Mouse (Mus musculus): ENCODE data around the gene Aspscr1. TPM values are rescaled to one million over a fixed set of nuclear protein-coding genes. Genes with fewer than 3 reads are reported as not detected.

The Aspscr1 gene
- polyA plus RNA-seq, 1 experiment from 2014 or later = 103 TPM

GRCm38 (mm10) chr11:120629341-120629730, 43.4 kb upstream of the Aspscr1 start:
- peaks cover 9% of the 10 kb centered on the region; the same call in 1 of the 2 replicates for H3K36me3 ChIP-seq (ENCODE audit: control insufficient read depth, insufficient read depth, low read length)
- peak overlapping the region; percentile 83 for H3K27ac ChIP-seq (ENCODE audit: low read depth, low read length)
- H3K4me1 ChIP-seq (ENCODE audit: control insufficient read depth, insufficient read depth, low read length) = peaks cover 47% of the 10 kb centered on the region
- peak overlapping the region; percentile 91 for H3K4me2 ChIP-seq
- no peak overlapping the region for H3K9ac ChIP-seq (ENCODE audit: low read depth, low read length)
- H3K9me3 ChIP-seq (replicated peaks; ENCODE audit: control insufficient read depth, low read length) = no peaks in the 10 kb centered on the region
- no peak for ATAC-seq (replicated peaks; ENCODE audit: insufficient number of reproducible peaks, low FRiP score, low TSS enrichment)
- H3K27me3 ChIP-seq (ENCODE audit: control insufficient read depth, insufficient read depth, low read length) = no peaks in the 10 kb centered on the region
- H3K4me3 ChIP-seq (ENCODE audit: low read depth, low read length) = peak overlapping the region; percentile 92; the same call in 1 of the 2 replicates
- WGBS (ENCODE audit: insufficient replicate concordance) = 74% methylated on average over 23 of the region's 23 CpGs

DNA sequence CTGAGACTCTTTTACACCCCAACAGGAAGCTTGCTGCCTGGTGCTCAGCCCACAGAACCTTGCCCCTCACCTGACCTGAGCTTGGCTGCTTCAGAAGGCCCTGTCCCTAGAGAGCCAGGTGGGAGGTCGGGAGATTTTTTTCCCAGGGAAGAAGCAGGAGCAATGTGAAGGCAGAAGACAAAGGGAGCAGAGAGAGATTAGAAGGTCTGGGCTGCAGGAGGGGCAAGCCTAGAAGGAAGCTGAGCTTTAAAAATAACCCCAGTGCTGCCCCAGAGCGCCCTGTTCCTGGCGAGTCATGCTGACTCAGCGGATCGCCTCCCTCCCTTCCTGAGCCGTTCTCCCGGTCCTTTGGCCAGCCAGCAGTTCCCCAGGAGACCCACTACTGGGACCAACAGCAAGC, 42.9 kb upstream of the Aspscr1 start:
- Histone ChIP-seq H3K4me2 (peak overlapping the region; percentile 91), H3K27ac (ENCODE audit: low read depth, low read length) (peak overlapping the region; percentile 83), H3K4me3 (ENCODE audit: low read depth, low read length) (peak overlapping the region; percentile 92), H3K9me3 (replicated peaks; ENCODE audit: control insufficient read depth, low read length) (no peaks in the 10 kb centered on the region), H3K27me3 (ENCODE audit: control insufficient read depth, insufficient read depth, low read length) (no peaks in the 10 kb centered on the region), H3K36me3 (ENCODE audit: control insufficient read depth, insufficient read depth, low read length) (peaks cover 9% of the 10 kb centered on the region; the same call in 1 of the 2 replicates), H3K4me1 (ENCODE audit: control insufficient read depth, insufficient read depth, low read length) (peaks cover 45% of the 10 kb centered on the region), H3K9ac (ENCODE audit: low read depth, low read length) (peak overlapping the region; percentile 69)
- ATAC-seq (replicated peaks; ENCODE audit: insufficient number of reproducible peaks, low FRiP score, low TSS enrichment) = peak; percentile 42
- WGBS (ENCODE audit: insufficient replicate concordance) = 4% methylated on average over 7 of the region's 7 CpGs

DNA sequence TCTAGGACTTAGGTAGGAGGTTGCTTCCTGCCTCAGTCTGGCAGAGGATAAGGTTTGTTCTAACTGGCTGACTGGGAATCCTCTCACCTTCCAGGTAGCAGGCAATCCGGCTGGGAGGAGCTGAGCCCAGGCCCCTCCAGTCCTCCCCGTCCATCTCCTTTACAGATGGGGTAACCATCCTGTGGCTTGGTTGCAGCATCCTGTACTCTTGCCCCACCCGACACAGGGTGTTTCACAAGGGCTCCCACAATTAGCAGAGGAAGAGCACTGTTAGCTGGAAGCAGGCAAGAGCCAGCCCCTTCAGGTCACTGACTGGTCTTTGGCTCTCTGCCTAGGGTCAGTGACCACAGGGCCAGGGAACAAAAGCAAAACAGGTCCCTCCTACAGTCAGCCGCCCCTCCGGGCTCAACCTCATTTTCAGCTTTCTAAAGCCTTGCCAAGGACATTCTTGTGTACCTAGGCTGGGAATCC, 42.3 kb upstream of the Aspscr1 start:
- peak overlapping the region; percentile 92 for H3K4me3 ChIP-seq (ENCODE audit: low read depth, low read length)
- peak overlapping the region; percentile 83 for H3K27ac ChIP-seq (ENCODE audit: low read depth, low read length)
- H3K36me3 ChIP-seq (ENCODE audit: control insufficient read depth, insufficient read depth, low read length) = peaks cover 9% of the 10 kb centered on the region; the same call in 1 of the 2 replicates
- peak overlapping the region; percentile 91 for H3K4me2 ChIP-seq
- 47% methylated on average over 5 of the region's 5 CpGs for WGBS (ENCODE audit: insufficient replicate concordance)
- H3K4me1 ChIP-seq (ENCODE audit: control insufficient read depth, insufficient read depth, low read length) = peaks cover 41% of the 10 kb centered on the region
- ATAC-seq (replicated peaks; ENCODE audit: insufficient number of reproducible peaks, low FRiP score, low TSS enrichment) = no peak
- no peaks in the 10 kb centered on the region for H3K27me3 ChIP-seq (ENCODE audit: control insufficient read depth, insufficient read depth, low read length)
- H3K9ac ChIP-seq (ENCODE audit: low read depth, low read length) = peak overlapping the region; percentile 69
- no peaks in the 10 kb centered on the region for H3K9me3 ChIP-seq (replicated peaks; ENCODE audit: control insufficient read depth, low read length)

DNA sequence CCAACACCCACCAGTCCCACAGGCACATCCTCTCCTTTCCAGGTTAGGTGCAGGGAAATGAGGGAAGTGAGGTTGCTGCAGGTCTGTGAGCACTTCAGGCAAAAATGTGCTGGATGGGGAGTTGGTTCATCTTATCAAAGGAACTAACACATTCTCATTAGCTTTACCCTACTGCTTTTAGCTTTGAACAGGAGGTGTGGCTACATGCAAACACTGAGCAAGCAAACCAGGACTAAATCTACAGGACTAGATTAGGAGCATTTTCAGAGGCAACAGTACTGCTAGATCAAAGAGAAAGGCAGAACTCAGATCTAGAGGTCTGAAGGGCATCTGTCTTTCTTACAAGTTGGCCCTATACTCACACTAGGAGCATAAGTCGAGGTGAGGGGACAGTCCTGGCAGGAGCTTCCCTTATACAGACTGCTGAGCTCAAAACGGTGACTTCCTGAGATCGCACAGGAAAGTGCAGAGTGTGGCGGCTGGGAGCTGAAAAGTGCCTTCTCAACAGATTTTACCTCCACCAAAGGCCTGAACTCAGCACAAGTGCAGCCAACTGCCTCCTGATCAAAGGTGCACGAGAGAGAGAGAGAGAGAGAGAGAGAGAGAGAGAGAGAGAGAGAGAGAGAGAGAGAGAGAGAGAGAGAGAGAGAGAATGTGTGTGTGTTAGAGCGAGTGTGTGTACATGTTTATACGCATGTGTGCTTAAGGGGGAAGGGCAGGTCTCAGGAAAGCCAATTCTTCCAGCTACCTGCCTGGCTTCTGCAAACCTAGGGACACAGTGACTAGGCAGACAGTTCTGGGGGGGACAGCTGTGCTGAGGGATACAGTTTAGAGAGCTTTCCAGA, 41.7 kb upstream of the Aspscr1 start:
- peak overlapping the region; percentile 92 for H3K4me3 ChIP-seq (ENCODE audit: low read depth, low read length)

GRCm38 (mm10) chr11:120631726-120632448, 40.9 kb upstream of the Aspscr1 start:
- 64% methylated on average over 4 of the region's 4 CpGs for WGBS (ENCODE audit: insufficient replicate concordance)
- no peaks in the 10 kb centered on the region for H3K9me3 ChIP-seq (replicated peaks; ENCODE audit: control insufficient read depth, low read length)
- no peaks in the 10 kb centered on the region for H3K27me3 ChIP-seq (ENCODE audit: control insufficient read depth, insufficient read depth, low read length)
- no peak for ATAC-seq (replicated peaks; ENCODE audit: insufficient number of reproducible peaks, low FRiP score, low TSS enrichment)
- H3K4me2 ChIP-seq = peak overlapping the region; percentile 91
- peaks cover 9% of the 10 kb centered on the region; the same call in 1 of the 2 replicates for H3K36me3 ChIP-seq (ENCODE audit: control insufficient read depth, insufficient read depth, low read length)
- H3K4me1 ChIP-seq (ENCODE audit: control insufficient read depth, insufficient read depth, low read length) = peaks cover 36% of the 10 kb centered on the region
- peak overlapping the region; percentile 92 for H3K4me3 ChIP-seq (ENCODE audit: low read depth, low read length)
- H3K9ac ChIP-seq (ENCODE audit: low read depth, low read length) = peak overlapping the region; percentile 90
- peak overlapping the region; percentile 94 for H3K27ac ChIP-seq (ENCODE audit: low read depth, low read length)

More for the DNA sequence above, 41.7 kb upstream of the Aspscr1 start:
- H3K9me3 ChIP-seq (replicated peaks; ENCODE audit: control insufficient read depth, low read length) = no peaks in the 10 kb centered on the region
- peak overlapping the region; percentile 83 for H3K27ac ChIP-seq (ENCODE audit: low read depth, low read length)
- peaks cover 9% of the 10 kb centered on the region; the same call in 1 of the 2 replicates for H3K36me3 ChIP-seq (ENCODE audit: control insufficient read depth, insufficient read depth, low read length)
- no peak for ATAC-seq (replicated peaks; ENCODE audit: insufficient number of reproducible peaks, low FRiP score, low TSS enrichment)
- H3K4me2 ChIP-seq = peak overlapping the region; percentile 91
- H3K9ac ChIP-seq (ENCODE audit: low read depth, low read length) = peak overlapping the region; percentile 69
- WGBS (ENCODE audit: insufficient replicate concordance) = 28% methylated on average over 7 of the region's 7 CpGs
- no peaks in the 10 kb centered on the region for H3K27me3 ChIP-seq (ENCODE audit: control insufficient read depth, insufficient read depth, low read length)
- H3K4me1 ChIP-seq (ENCODE audit: control insufficient read depth, insufficient read depth, low read length) = peaks cover 36% of the 10 kb centered on the region

GRCm38 (mm10) chr11:120632559-120633519, 39.9 kb upstream of the Aspscr1 start:
- peak overlapping the region; percentile 90 for H3K9ac ChIP-seq (ENCODE audit: low read depth, low read length)
- under 1% methylated on average over 90 of the region's 116 CpGs for WGBS (ENCODE audit: insufficient replicate concordance)
- peak overlapping the region; percentile 94 for H3K27ac ChIP-seq (ENCODE audit: low read depth, low read length)
- peak; percentile 81 for ATAC-seq (replicated peaks; ENCODE audit: insufficient number of reproducible peaks, low FRiP score, low TSS enrichment)
- no peaks in the 10 kb centered on the region for H3K27me3 ChIP-seq (ENCODE audit: control insufficient read depth, insufficient read depth, low read length)
- H3K4me2 ChIP-seq = peak overlapping the region; percentile 91
- H3K4me3 ChIP-seq (ENCODE audit: low read depth, low read length) = peak overlapping the region; percentile 92
- H3K4me1 ChIP-seq (ENCODE audit: control insufficient read depth, insufficient read depth, low read length) = peaks cover 36% of the 10 kb centered on the region
- H3K36me3 ChIP-seq (ENCODE audit: control insufficient read depth, insufficient read depth, low read length) = peaks cover 9% of the 10 kb centered on the region; the same call in 1 of the 2 replicates
- no peaks in the 10 kb centered on the region for H3K9me3 ChIP-seq (replicated peaks; ENCODE audit: control insufficient read depth, low read length)

DNA sequence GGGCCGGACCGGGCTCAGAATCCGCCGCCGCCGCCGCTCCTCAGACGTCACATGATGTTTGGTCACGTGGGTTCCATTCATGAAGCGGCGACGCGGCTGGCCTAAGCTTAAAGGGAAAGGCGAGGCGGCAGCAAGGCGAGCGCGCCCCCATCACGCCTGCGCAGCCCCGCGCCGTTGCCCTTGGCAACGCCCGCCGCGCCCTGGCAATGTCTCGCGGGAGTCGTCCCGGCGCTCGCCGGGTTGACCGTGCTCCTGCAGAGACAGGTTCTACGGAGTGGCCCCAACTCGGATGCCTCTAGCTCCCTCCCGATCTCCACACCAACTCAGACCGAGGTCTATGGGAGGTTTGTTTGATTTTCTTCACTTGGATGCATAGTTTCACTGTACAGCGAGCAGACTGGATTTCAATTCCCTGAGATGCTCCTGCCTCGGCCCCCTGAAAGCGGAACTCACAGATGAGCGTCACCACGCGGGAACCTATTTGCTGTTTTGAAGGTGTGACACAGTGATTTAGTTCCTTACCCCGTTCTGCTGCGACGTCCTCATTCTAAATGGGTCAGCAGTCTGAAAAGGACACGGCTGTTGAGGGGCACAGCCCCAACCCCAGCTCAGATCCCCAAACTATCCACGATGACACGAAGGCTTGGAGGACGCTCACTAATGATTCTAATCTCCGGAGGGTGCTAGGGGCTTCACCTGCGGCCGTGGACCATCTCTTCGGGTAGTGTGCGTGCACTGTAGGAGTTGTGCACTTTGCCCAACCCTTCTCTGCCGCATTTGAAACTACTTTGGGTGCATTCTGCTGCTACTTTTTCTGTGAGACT, 39.0 kb upstream of the Aspscr1 start, which contains the start of gene Mafg:
Gene Mafg (minus strand): TSS at position 81 of the 824 bp plus-strand sequence.
- no peaks in the 10 kb centered on the region for H3K9me3 ChIP-seq (replicated peaks; ENCODE audit: control insufficient read depth, low read length)
- 9% methylated on average over 58 of the region's 58 CpGs for WGBS (ENCODE audit: insufficient replicate concordance)
- peaks cover 7% of the 10 kb centered on the region; the same call in 1 of the 2 replicates for H3K36me3 ChIP-seq (ENCODE audit: control insufficient read depth, insufficient read depth, low read length)
- H3K9ac ChIP-seq (ENCODE audit: low read depth, low read length) = peak within 1 kb of the TSS; percentile 90
- no peaks in the 10 kb centered on the region for H3K27me3 ChIP-seq (ENCODE audit: control insufficient read depth, insufficient read depth, low read length)
- H3K27ac ChIP-seq (ENCODE audit: low read depth, low read length) = peak within 1 kb of the TSS; percentile 94
- H3K4me2 ChIP-seq = peak within 1 kb of the TSS; percentile 91
- ATAC-seq (replicated peaks; ENCODE audit: insufficient number of reproducible peaks, low FRiP score, low TSS enrichment) = peak; percentile 85
- H3K4me3 ChIP-seq (ENCODE audit: low read depth, low read length) = peak within 1 kb of the TSS; percentile 92
- H3K4me1 ChIP-seq (ENCODE audit: control insufficient read depth, insufficient read depth, low read length) = peaks cover 36% of the 10 kb centered on the region

Measured in heart, embryonic 11.5 days (tissue).